ENCODE assay signal across 22 mouse cellular contexts in genomic region chr12:117700927-117701326, GRCm38 (mm10).
DNase-seq lines count a peak whose midpoint lies in the region; ATAC-seq and TF ChIP-seq lines count a peak whose summit lies in the region.
"Had no signal": no experiment of that assay in that cellular context is flagged by ENCODE, and none has a peak within 500 bp of the region (broad histone marks: within the 10 kb centered on the region; RNA-seq: fewer than 3 reads in every experiment).

No protein-coding gene starts in this region.

- H3K27me3 ChIP-seq in limb, embryonic 11.5 days (ENCODE audit: control insufficient read depth, insufficient read depth, low read length): no peaks in the 10 kb centered on the region
- no peaks in the 10 kb centered on the region for H3K27me3 ChIP-seq in limb, embryonic 10.5 days (ENCODE audit: low read depth, poor library complexity, severe bottlenecking)
- no peaks in the 10 kb centered on the region for H3K27me3 ChIP-seq in midbrain, embryonic 11.5 days (ENCODE audit: control insufficient read depth, insufficient read depth, low read length)
- H3K27me3 ChIP-seq in midbrain, embryonic 13.5 days: no peaks in the 10 kb centered on the region
- H3K27me3 ChIP-seq: CH12.LX had no signal

- no peak for TF ChIP-seq CTCF in layer of hippocampus, adult 2 months (conservative IDR thresholded peaks at IDR 0.05)

- no peak overlapping the region for H3K9ac ChIP-seq in limb, embryonic 11.5 days (ENCODE audit: low read length)
- no peak overlapping the region for H3K9ac ChIP-seq in midbrain, embryonic 11.5 days (ENCODE audit: low read length)
- no peak overlapping the region for H3K9ac ChIP-seq in midbrain, embryonic 13.5 days (replicated peaks)

- H3K4me1 ChIP-seq in limb, embryonic 11.5 days (ENCODE audit: control insufficient read depth, insufficient read depth, low read length): no peaks in the 10 kb centered on the region
- H3K4me1 ChIP-seq in limb, embryonic 10.5 days: peaks cover 9% of the 10 kb centered on the region; the same call in 1 of the 2 replicates
- no peaks in the 10 kb centered on the region for H3K4me1 ChIP-seq in midbrain, embryonic 11.5 days (ENCODE audit: control insufficient read depth, insufficient read depth, low read length)
- peaks cover 39% of the 10 kb centered on the region for H3K4me1 ChIP-seq in midbrain, embryonic 13.5 days (replicated peaks)

- no peak for ATAC-seq in limb, embryonic 11.5 days (ENCODE audit: insufficient number of reproducible peaks, low FRiP score, low TSS enrichment, low read depth)
- no peak for ATAC-seq in midbrain, embryonic 11.5 days (ENCODE audit: low FRiP score)
- ATAC-seq in midbrain, embryonic 13.5 days: no peak
- ATAC-seq: activated CD4-positive, CD25-positive, alpha-beta regulatory T cell, adult 4 months; CD4-positive, CD25-positive, alpha-beta regulatory T cell, adult 4 months; Patski had no signal

- intact Hi-C loops in heart, postnatal 10 days (cut with DNase I): no loop called here

- H3K4me2 ChIP-seq in limb, embryonic 11.5 days (ENCODE audit: low read depth, severe bottlenecking): no peak overlapping the region
- no peak overlapping the region for H3K4me2 ChIP-seq in midbrain, embryonic 11.5 days
- no peak overlapping the region for H3K4me2 ChIP-seq in midbrain, embryonic 13.5 days (replicated peaks)

- 85% methylated on average over 6 of the region's 6 CpGs for WGBS in limb, embryonic 11.5 days
- WGBS in limb, embryonic 10.5 days: 80% methylated on average over 6 of the region's 6 CpGs
- WGBS in midbrain, embryonic 11.5 days: 88% methylated on average over 6 of the region's 6 CpGs
- 78% methylated on average over 6 of the region's 6 CpGs for WGBS in midbrain, embryonic 13.5 days

- peak; percentile 60 for DNase-seq in heart, adult 11 months
- no peak for DNase-seq in heart, postnatal 10 days
- DNase-seq in layer of hippocampus, adult 2 months (ENCODE audit: low spot score in 2 of 2): no peak
- no peak for DNase-seq in layer of hippocampus, postnatal 10 days (ENCODE audit: low spot score in 2 of 2)
- DNase-seq in limb, embryonic 11.5 days (ENCODE audit: low spot score): peak; percentile 4
- no peak for DNase-seq in limb, embryonic 10.5 days (ENCODE audit: low spot score)
- peak; percentile 51 for DNase-seq in midbrain, embryonic 11.5 days (ENCODE audit: low spot score, missing footprints)
- DNase-seq: adrenal gland, adult 2 months; adrenal gland, adult 8-10 months; adrenal gland, postnatal 10 days; adrenal gland, postnatal 14 days; adrenal gland, postnatal 25 days; adrenal gland, postnatal 36 days; B cell, adult 2 months; cerebellum, adult 11 months; cerebellum, adult 11-12 months had no signal

- H3K36me3 ChIP-seq in limb, embryonic 11.5 days (ENCODE audit: control insufficient read depth, insufficient read depth, low read length): no peaks in the 10 kb centered on the region
- H3K36me3 ChIP-seq in limb, embryonic 10.5 days: no peaks in the 10 kb centered on the region
- no peaks in the 10 kb centered on the region for H3K36me3 ChIP-seq in midbrain, embryonic 11.5 days (ENCODE audit: control insufficient read depth, insufficient read depth, low read length)
- H3K36me3 ChIP-seq in midbrain, embryonic 13.5 days: no peaks in the 10 kb centered on the region
- H3K36me3 ChIP-seq: G1E had no signal

- H3K27ac ChIP-seq in layer of hippocampus, adult 2 months: peak overlapping the region; percentile 10; the same call in 1 of the 2 replicates
- no peak overlapping the region for H3K27ac ChIP-seq in limb, embryonic 11.5 days (replicated peaks; ENCODE audit: low read depth, low read length)
- no peak overlapping the region for H3K27ac ChIP-seq in limb, embryonic 10.5 days
- no peak overlapping the region for H3K27ac ChIP-seq in midbrain, embryonic 11.5 days (ENCODE audit: low read depth, low read length)
- no peak overlapping the region for H3K27ac ChIP-seq in midbrain, embryonic 13.5 days

- H3K9me3 ChIP-seq in limb, embryonic 11.5 days (ENCODE audit: control insufficient read depth, low read length): no peaks in the 10 kb centered on the region
- no peaks in the 10 kb centered on the region for H3K9me3 ChIP-seq in limb, embryonic 10.5 days (replicated peaks)
- H3K9me3 ChIP-seq in midbrain, embryonic 11.5 days (ENCODE audit: control insufficient read depth, low read length): no peaks in the 10 kb centered on the region
- no peaks in the 10 kb centered on the region for H3K9me3 ChIP-seq in midbrain, embryonic 13.5 days

- H3K4me3 ChIP-seq in layer of hippocampus, adult 2 months: no peak overlapping the region
- no peak overlapping the region for H3K4me3 ChIP-seq in limb, embryonic 11.5 days (ENCODE audit: low read depth, low read length)
- no peak overlapping the region for H3K4me3 ChIP-seq in limb, embryonic 10.5 days
- H3K4me3 ChIP-seq in midbrain, embryonic 11.5 days (ENCODE audit: low read depth, low read length): no peak overlapping the region
- no peak overlapping the region for H3K4me3 ChIP-seq in midbrain, embryonic 13.5 days (replicated peaks)

Comparison
In these comparisons a context has a peak if more than half of its experiments do, and no peak if none do; other contexts are left out.
1. DNase-seq: peak in heart, adult 11 months (single experiment), limb, embryonic 11.5 days (single experiment) and midbrain, embryonic 11.5 days (single experiment); none in heart, postnatal 10 days (0 of 2), layer of hippocampus, adult 2 months (0 of 2), layer of hippocampus, postnatal 10 days (0 of 2) and limb, embryonic 10.5 days (single experiment).